In the genomic region with DNA sequence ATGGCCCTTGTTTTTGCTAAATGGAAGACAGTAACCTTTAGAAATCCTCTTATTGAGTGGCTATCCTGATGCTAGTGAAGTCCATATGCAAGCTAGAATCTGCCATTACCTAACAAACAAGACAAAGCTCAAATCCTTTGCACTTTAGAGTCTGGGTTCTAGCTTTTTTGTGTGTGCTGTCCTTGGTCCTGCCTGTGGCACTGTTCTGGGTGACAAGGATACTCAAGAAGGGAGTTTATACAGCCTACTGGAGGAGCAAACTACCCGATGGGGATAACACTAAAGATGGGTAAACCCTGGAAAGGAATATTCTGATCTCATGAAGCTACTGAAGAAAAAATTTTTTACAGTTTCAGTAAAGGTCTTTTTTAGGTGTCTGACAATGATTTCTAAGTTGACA, we compare ENCODE assay signal across 26 mouse cellular contexts. TPM values are rescaled to one million over a fixed set of nuclear protein-coding genes. Genes with fewer than 3 reads are reported as not detected.
"Had no signal": no experiment of that assay in that cellular context is flagged by ENCODE, and none has a peak within 500 bp of the region (broad histone marks: within the 10 kb centered on the region; RNA-seq: fewer than 3 reads in every experiment).

No protein-coding gene starts in this region.

- H3K4me2 ChIP-seq: heart, embryonic 11.5 days; heart, embryonic 13.5 days; heart, embryonic 15.5 days; hindbrain, embryonic 13.5 days; kidney, embryonic 15.5 days; limb, embryonic 12.5 days; liver, embryonic 11.5 days; liver, embryonic 13.5 days had no signal

- ATAC-seq: hindbrain, postnatal 0 days; intestine, embryonic 16.5 days had no signal

- H3K4me1 ChIP-seq: heart, embryonic 13.5 days; heart, embryonic 15.5 days; hindbrain, embryonic 13.5 days; kidney, embryonic 15.5 days; limb, embryonic 12.5 days; liver, embryonic 13.5 days had no signal

- H3K27ac ChIP-seq: heart, adult 2 months; heart, embryonic 13.5 days; heart, embryonic 15.5 days; hindbrain, embryonic 13.5 days; hindbrain, postnatal 0 days; kidney, embryonic 15.5 days; kidney, postnatal 0 days; limb, embryonic 12.5 days; liver, embryonic 13.5 days had no signal

- H3K4me3 ChIP-seq: heart, adult 2 months; heart, embryonic 13.5 days; heart, embryonic 15.5 days; hindbrain, embryonic 13.5 days; kidney, embryonic 15.5 days; limb, embryonic 12.5 days; liver, embryonic 13.5 days had no signal

- H3K9ac ChIP-seq: heart, embryonic 13.5 days; heart, embryonic 15.5 days; hindbrain, embryonic 13.5 days; kidney, embryonic 15.5 days; limb, embryonic 12.5 days; liver, embryonic 13.5 days had no signal

- DNase-seq: gastrocnemius, postnatal 14 days; gastrocnemius, postnatal 36 days; heart, adult 2 months; heart, postnatal 14 days; heart, postnatal 36 days; kidney, adult 11 months; kidney, adult 2 months; kidney, adult 9 months; kidney, postnatal 14 days; kidney, postnatal 36 days; layer of hippocampus, adult 9-11 months; layer of hippocampus, postnatal 36 days; left cerebral cortex, postnatal 4 days; liver; liver, embryonic 13.5 days had no signal

- H3K27me3 ChIP-seq: heart, embryonic 13.5 days; heart, embryonic 15.5 days; hindbrain, embryonic 13.5 days; kidney, embryonic 15.5 days; liver, embryonic 13.5 days had no signal

- H3K9me3 ChIP-seq: heart, embryonic 13.5 days; heart, embryonic 15.5 days; hindbrain, embryonic 13.5 days; kidney, embryonic 15.5 days; limb, embryonic 12.5 days; liver, embryonic 13.5 days had no signal

- H3K36me3 ChIP-seq: heart, embryonic 13.5 days; heart, embryonic 15.5 days; hindbrain, embryonic 13.5 days; kidney, embryonic 15.5 days; limb, embryonic 12.5 days; liver, embryonic 13.5 days had no signal

RNA-seq across cellular contexts. Expression of gene Calcb, which starts 11.0 kb away (rescaled TPM):
- polyA plus RNA-seq: heart, embryonic 13.5 days; hindbrain, embryonic 11.5 days; kidney, adult 2 months; kidney, postnatal 0 days; limb, embryonic 12.5 days; liver, embryonic 11.5 days; liver, embryonic 13.5 days had no signal
